Mouse (Mus musculus): Measurements from ENCODE around the gene Isx. TPM values are rescaled to one million over a fixed set of nuclear protein-coding genes. Genes with fewer than 3 reads are reported as not detected.

Gene Isx
- total and polyA plus RNA-seq, 3 experiments = not detected

- Histone ChIP-seq H3K27me3 (replicated peaks) (peaks cover 68% of the 10 kb centered on the region), H3K36me3 (replicated peaks in 1 of 2; ENCODE audit: control insufficient read depth in 1 of 2, insufficient read depth in 1 of 2, low read length in 1 of 2) (no peaks in the 10 kb centered on the region), H3K4me2 (ENCODE audit: insufficient read depth, low read depth, poor library complexity, severe bottlenecking) (no peak overlapping the region), H3K4me1 (ENCODE audit: control insufficient read depth in 1 of 2, insufficient read depth in 2 of 2) (no peaks in the 10 kb centered on the region), H3K9me3 (replicated peaks; ENCODE audit: low read length) (no peaks in the 10 kb centered on the region), H3K9ac (ENCODE audit: insufficient read depth, low read depth) (no peak overlapping the region), H3K4me3 (replicated peaks in 1 of 3; ENCODE audit: low read depth in 2 of 3, low read length in 2 of 3, poor library complexity in 1 of 3) (no peak overlapping the region), H3K27ac (ENCODE audit: insufficient read depth, low read depth) (no peak overlapping the region), H3K79me2 (replicated peaks; ENCODE audit: control insufficient read depth, extremely low read depth, insufficient read depth, poor library complexity, severe bottlenecking) (no peaks in the 10 kb centered on the region)
- no peak for DNase-seq (ENCODE audit: extremely low read depth)
- dilution Hi-C loops (cut with MboI; ENCODE audit: extremely low pct_ligation_motif_present, extremely low pct_unique_long_range_greater_than_20kb, low sequenced_read_pairs) (no loop called here), in situ Hi-C loops (cut with MboI; ENCODE audit: low pct_ligation_motif_present, low pct_unique_long_range_greater_than_20kb, low sequenced_read_pairs) (no loop called here)
- TF ChIP-seq JUND (conservative IDR thresholded peaks at IDR 0.05; ENCODE audit: low read depth, low read length) (no peak), TBP (conservative IDR thresholded peaks at IDR 0.05; ENCODE audit: low read depth, low read length) (no peak), CTCF (conservative IDR thresholded peaks at IDR 0.05 in 1 of 2, IDR thresholded peaks at IDR 0.05 in 1 of 2; ENCODE audit: low read depth in 2 of 2, low read length in 2 of 2) (no peak), HCFC1 (IDR thresholded peaks at IDR 0.05; ENCODE audit: low read depth, low read length) (no peak), BHLHE40 (IDR thresholded peaks at IDR 0.05; ENCODE audit: low read depth, low read length) (no peak), TCF12 (IDR thresholded peaks at IDR 0.05; ENCODE audit: low read depth, low read length) (no peak), CHD2 (IDR thresholded peaks at IDR 0.05; ENCODE audit: low read length) (no peak), E2F4 (IDR thresholded peaks at IDR 0.05; ENCODE audit: insufficient replicate concordance, low read depth, low read length) (no peak), RCOR1 (conservative IDR thresholded peaks at IDR 0.05; ENCODE audit: low read depth, low read length) (no peak), ZKSCAN1 (IDR thresholded peaks at IDR 0.05; ENCODE audit: borderline replicate concordance, low read depth, low read length) (no peak), EP300 (IDR thresholded peaks at IDR 0.05; ENCODE audit: low read length) (no peak), MYC (IDR thresholded peaks at IDR 0.05; ENCODE audit: low read depth, low read length) (no peak), POLR2A (IDR thresholded peaks at IDR 0.05; ENCODE audit: low read depth, low read length) (no peak), IRF4 (IDR thresholded peaks at IDR 0.05; ENCODE audit: low read depth, low read length) (no peak), SMC3 (IDR thresholded peaks at IDR 0.05; ENCODE audit: low read depth, low read length) (no peak)
These were observed 15.8 kb downstream of the Isx start for GRCm38 (mm10) chr8:74888763-74889162.

- H3K27me3 ChIP-seq (replicated peaks) = peaks cover 85% of the 10 kb centered on the region
These were observed 18.1 kb downstream of the Isx start for GRCm38 (mm10) chr8:74891030-74891429.

More at GRCm38 (mm10) chr8:74891030-74891429, 18.1 kb downstream of the Isx start:
- Histone ChIP-seq H3K27ac (ENCODE audit: insufficient read depth, low read depth) (no peak overlapping the region), H3K79me2 (replicated peaks; ENCODE audit: control insufficient read depth, extremely low read depth, insufficient read depth, poor library complexity, severe bottlenecking) (no peaks in the 10 kb centered on the region), H3K4me2 (ENCODE audit: insufficient read depth, low read depth, poor library complexity, severe bottlenecking) (no peak overlapping the region), H3K4me1 (ENCODE audit: control insufficient read depth in 1 of 2, insufficient read depth in 2 of 2) (no peaks in the 10 kb centered on the region), H3K9ac (ENCODE audit: insufficient read depth, low read depth) (no peak overlapping the region), H3K36me3 (replicated peaks in 1 of 2; ENCODE audit: control insufficient read depth in 1 of 2, insufficient read depth in 1 of 2, low read length in 1 of 2) (no peaks in the 10 kb centered on the region), H3K9me3 (replicated peaks; ENCODE audit: low read length) (no peaks in the 10 kb centered on the region), H3K4me3 (replicated peaks in 1 of 3; ENCODE audit: low read depth in 2 of 3, low read length in 2 of 3, poor library complexity in 1 of 3) (no peak overlapping the region)
- dilution Hi-C loops (cut with MboI; ENCODE audit: extremely low pct_ligation_motif_present, extremely low pct_unique_long_range_greater_than_20kb, low sequenced_read_pairs) (no loop called here), in situ Hi-C loops (cut with MboI; ENCODE audit: low pct_ligation_motif_present, low pct_unique_long_range_greater_than_20kb, low sequenced_read_pairs) (no loop called here)
- TF ChIP-seq NRF1 (IDR thresholded peaks at IDR 0.05; ENCODE audit: low read depth, low read length) = no peak
- no peak for TF ChIP-seq ELF1 (IDR thresholded peaks at IDR 0.05; ENCODE audit: low read depth, low read length)
- no peak for TF ChIP-seq MAFK (IDR thresholded peaks at IDR 0.05; ENCODE audit: insufficient replicate concordance, low read length)
- TF ChIP-seq UBTF (IDR thresholded peaks at IDR 0.05; ENCODE audit: low read depth, low read length) = no peak
- TF ChIP-seq USF2 (conservative IDR thresholded peaks at IDR 0.05; ENCODE audit: low read depth, low read length) = no peak
- TF ChIP-seq ZNF384 (IDR thresholded peaks at IDR 0.05; ENCODE audit: low read depth, low read length) = no peak
- TF ChIP-seq PAX5 (IDR thresholded peaks at IDR 0.05; ENCODE audit: low read length) = no peak
- TF ChIP-seq ETS1 (conservative IDR thresholded peaks at IDR 0.05; ENCODE audit: low read depth, low read length) = no peak
- TF ChIP-seq ZMIZ1 (IDR thresholded peaks at IDR 0.05; ENCODE audit: low read depth, low read length) = no peak
- TF ChIP-seq SIN3A (IDR thresholded peaks at IDR 0.05; ENCODE audit: low read length) = no peak
- TF ChIP-seq HCFC1 (IDR thresholded peaks at IDR 0.05; ENCODE audit: low read depth, low read length) = no peak
- no peak for TF ChIP-seq TBP (conservative IDR thresholded peaks at IDR 0.05; ENCODE audit: low read depth, low read length)
- TF ChIP-seq NELFE (IDR thresholded peaks at IDR 0.05; ENCODE audit: low read depth, low read length) = no peak
- TF ChIP-seq MYC (IDR thresholded peaks at IDR 0.05; ENCODE audit: low read depth, low read length) = no peak
- no peak for TF ChIP-seq POLR2A (IDR thresholded peaks at IDR 0.05; ENCODE audit: low read depth, low read length)
- DNase-seq (ENCODE audit: extremely low read depth) = no peak

Measured in CH12.LX (cell line).